Mouse (Mus musculus) adrenal gland, postnatal 4 days (tissue): Measurements from ENCODE around the gene Celf6. TPM values are rescaled to one million over a fixed set of nuclear protein-coding genes. Genes with fewer than 3 reads are reported as not detected.

Experiments used
- DNase-seq, 2 experiments: peaks; one replicate each; pipeline ENCODE4 v3.0.0; 2021 to 2022; ENCODE audit warnings: low spot score in 2 of 2, mixed read lengths in 2 of 2
- long read RNA-seq, 2 experiments: library from polyadenylated mRNA; stranded (forward); transcript quantifications; one replicate each; pipeline ENCODE4 v2.0.0; 2021
- total RNA-seq, 2 experiments: library from RNA; stranded (reverse); gene quantifications; 2 replicates each; pipeline ENCODE4 v1.2.3; 2021

The Celf6 gene
- total RNA-seq: 10 to 100 TPM in 1 of 2 experiments, 1 to 10 TPM in 1; 8.0 to 11.5 TPM
- long read RNA-seq, experiment 1, transcript Celf6-201 (12 exons, 2,765 nt): major isoform, 17 of 22 reads
- long read RNA-seq, experiment 1, partial matches to known transcripts: 0 of 22 reads
- long read RNA-seq, experiment 1, other reads (novel, unspliced or antisense): 5 of 22 reads
- long read RNA-seq, experiment 2, transcript Celf6-201 (12 exons, 2,765 nt): major isoform, 27 of 32 reads
- long read RNA-seq, experiment 2, partial matches to known transcripts: 0 of 32 reads
- long read RNA-seq, experiment 2, other reads (novel, unspliced or antisense): 5 of 32 reads

GRCm38 (mm10) chr9:59577844-59578504, at the start of gene Celf6:
Gene Celf6 (plus strand): TSS chr9:59577917.
- peak; percentile 81 to 84 for DNase-seq

- DNase-seq: no peak
Measured at GRCm38 (mm10) chr9:59528274-59528673, 49.4 kb upstream of the Celf6 start.

- DNase-seq: no peak
Measured at GRCm38 (mm10) chr9:59531645-59532044, 46.1 kb upstream of the Celf6 start.

GRCm38 (mm10) chr9:59533422-59533821, 44.3 kb upstream of the Celf6 start:
- DNase-seq: no peak

- DNase-seq: no peak
Measured at GRCm38 (mm10) chr9:59533889-59534288, 43.8 kb upstream of the Celf6 start.

GRCm38 (mm10) chr9:59537651-59538050, 40.1 kb upstream of the Celf6 start:
- DNase-seq: no peak

- DNase-seq: peak; percentile 54 to 67
Measured at GRCm38 (mm10) chr9:59539441-59540137, 38.1 kb upstream of the Celf6 start, which contains the start of the genes Hexa and Tmem202. Gene Hexa (plus strand): TSS chr9:59539540. Gene Tmem202 (minus strand): TSS chr9:59539847.

- DNase-seq: no peak
Measured at GRCm38 (mm10) chr9:59541617-59542016, 36.1 kb upstream of the Celf6 start.

GRCm38 (mm10) chr9:59542766-59543324, 34.9 kb upstream of the Celf6 start:
- DNase-seq: no peak

GRCm38 (mm10) chr9:59544739-59545138, 33.0 kb upstream of the Celf6 start:
- no peak for DNase-seq

- no peak for DNase-seq
Measured at GRCm38 (mm10) chr9:59547869-59548268, 29.8 kb upstream of the Celf6 start.

GRCm38 (mm10) chr9:59548961-59549487, 28.7 kb upstream of the Celf6 start:
- no peak for DNase-seq

GRCm38 (mm10) chr9:59550077-59550476, 27.6 kb upstream of the Celf6 start:
- no peak for DNase-seq

- no peak for DNase-seq
Measured at GRCm38 (mm10) chr9:59551017-59551416, 26.7 kb upstream of the Celf6 start.

GRCm38 (mm10) chr9:59551620-59552031, 26.1 kb upstream of the Celf6 start:
- no peak for DNase-seq

GRCm38 (mm10) chr9:59552610-59553009, 25.1 kb upstream of the Celf6 start:
- DNase-seq: no peak

GRCm38 (mm10) chr9:59553719-59554118, 24.0 kb upstream of the Celf6 start:
- no peak for DNase-seq

GRCm38 (mm10) chr9:59565600-59565999, 12.1 kb upstream of the Celf6 start:
- DNase-seq: peak; percentile 53 to 64

- peak in 1 of 2 experiments; percentile 21 for DNase-seq
Measured at GRCm38 (mm10) chr9:59567111-59567510, 10.6 kb upstream of the Celf6 start.

GRCm38 (mm10) chr9:59571852-59572251, 5.9 kb upstream of the Celf6 start:
- no peak for DNase-seq

GRCm38 (mm10) chr9:59577401-59577800, 316 bp upstream of the Celf6 start:
- DNase-seq: no peak
